11 mouse cellular contexts compared by ENCODE assay signal in genomic region chr9:118684343-118684742, GRCm38 (mm10).
DNase-seq lines count a peak whose midpoint lies in the region; TF ChIP-seq lines count a peak whose summit lies in the region.
"Had no signal": no experiment of that assay in that cellular context is flagged by ENCODE, and none has a peak within 500 bp of the region (broad histone marks: within the 10 kb centered on the region; RNA-seq: fewer than 3 reads in every experiment).

No protein-coding gene starts in this region.

- TF ChIP-seq CTCF in gastrocnemius, adult 2 months (IDR thresholded peaks at IDR 0.05), result peak; percentile 45
- TF ChIP-seq CTCF in embryonic fibroblast, embryonic 13.5 days (IDR thresholded peaks at IDR 0.05; ENCODE audit: borderline replicate concordance, insufficient read depth, low read length), result peak; percentile 38; the same call in 1 of the 2 replicates

- no peak overlapping the region for H3K27ac ChIP-seq in gastrocnemius, adult 2 months
- H3K27ac ChIP-seq in embryonic fibroblast, embryonic 13.5 days (ENCODE audit: insufficient read depth, low read length), result no peak overlapping the region

- no peak for TF ChIP-seq POLR2A in embryonic fibroblast, embryonic 13.5 days (IDR thresholded peaks at IDR 0.05; ENCODE audit: low read depth, low read length)

- no peak overlapping the region for H3K4me3 ChIP-seq in gastrocnemius, adult 2 months
- no peak overlapping the region for H3K4me3 ChIP-seq in embryonic fibroblast, embryonic 13.5 days (ENCODE audit: insufficient read depth, low read length)

- no peak for DNase-seq in gastrocnemius, adult 2 months
- no peak for DNase-seq in gastrocnemius, postnatal 14 days
- DNase-seq in lung, postnatal 36 days, result peak; percentile 28
- DNase-seq in lung, postnatal 25 days (ENCODE audit: low spot score), result no peak
- peak; percentile 65 for DNase-seq in thymus, postnatal 14 days
- no peak for DNase-seq in left cerebral cortex, adult 11 months (ENCODE audit: low spot score)
- no peak for DNase-seq in embryo, embryonic 11 days
- DNase-seq: adrenal gland, adult 2 months; gastrocnemius, postnatal 10 days; heart, postnatal 4 days had no signal

- peaks cover 3% of the 10 kb centered on the region; the same call in 1 of the 2 replicates for H3K4me1 ChIP-seq in embryonic fibroblast, embryonic 13.5 days (ENCODE audit: control insufficient read depth, insufficient read depth, low read length)

- intact Hi-C loops in gastrocnemius, adult 2 months (cut with DNase I), result loop anchor here (5.0 kb wide), 1 partner anchor 77 kb away; the partner anchor contains the start of gene Itga9
- intact Hi-C loops in gastrocnemius, postnatal 14 days (cut with DNase I; ENCODE audit: low total_unique reads), result loop anchor here (10.0 kb wide), 1 partner anchor 50 kb away; no protein-coding TSS in a partner anchor

Comparison
In these comparisons a context has a peak if more than half of its experiments do, and no peak if none do; other contexts are left out.
1. DNase-seq: peak in lung, postnatal 36 days (single experiment) and thymus, postnatal 14 days (single experiment); none in gastrocnemius, adult 2 months (single experiment), gastrocnemius, postnatal 14 days (single experiment), lung, postnatal 25 days (single experiment), left cerebral cortex, adult 11 months (single experiment) and embryo, embryonic 11 days (single experiment).